Mouse (Mus musculus): ENCODE results near the gene Helz2.
"Not testable (repeated sequence)": the region's sequence is repeated elsewhere in the genome, so short reads cannot be mapped to it uniquely, and the experiment has no call there.

The Helz2 gene

DNA sequence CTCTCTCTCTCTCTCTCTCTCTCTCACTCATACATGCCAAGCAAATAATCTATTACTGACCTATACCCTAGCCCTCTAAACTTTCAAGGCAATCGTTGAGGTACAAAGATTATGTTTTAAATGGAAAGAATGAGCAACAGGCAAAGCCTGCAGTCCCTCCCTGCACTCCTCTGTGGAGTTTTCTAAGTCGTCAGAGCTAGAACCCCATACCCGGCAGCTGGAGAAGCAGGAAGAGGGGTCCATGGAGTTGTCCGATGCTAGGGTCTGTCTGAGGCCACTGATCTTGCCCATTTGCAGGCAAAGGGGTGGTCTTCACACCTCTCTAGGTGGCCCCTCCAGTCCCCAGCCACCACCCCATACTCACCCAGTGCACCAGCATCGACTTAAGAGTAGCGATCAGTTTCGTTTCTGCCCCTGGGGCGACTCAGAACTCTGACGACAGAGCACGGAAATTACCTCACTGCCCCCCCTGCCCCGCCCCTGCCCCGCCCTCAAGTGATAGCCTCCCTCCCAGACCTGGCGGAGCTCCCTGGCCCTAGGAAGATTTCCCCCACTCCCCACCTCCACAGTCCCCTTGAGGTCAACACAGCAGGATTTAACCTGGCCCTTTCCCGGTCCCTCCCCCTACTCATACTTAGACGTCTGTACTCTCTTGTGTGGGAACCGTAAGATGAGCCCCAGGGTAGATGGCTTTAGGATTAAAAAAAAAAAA lies at the start of gene Helz2:
TSS of gene Helz2 (minus strand) at position 426 of the 712 bp plus-strand sequence.
- in situ Hi-C loops (cut with MboI, MseI) = no loop called here

DNA sequence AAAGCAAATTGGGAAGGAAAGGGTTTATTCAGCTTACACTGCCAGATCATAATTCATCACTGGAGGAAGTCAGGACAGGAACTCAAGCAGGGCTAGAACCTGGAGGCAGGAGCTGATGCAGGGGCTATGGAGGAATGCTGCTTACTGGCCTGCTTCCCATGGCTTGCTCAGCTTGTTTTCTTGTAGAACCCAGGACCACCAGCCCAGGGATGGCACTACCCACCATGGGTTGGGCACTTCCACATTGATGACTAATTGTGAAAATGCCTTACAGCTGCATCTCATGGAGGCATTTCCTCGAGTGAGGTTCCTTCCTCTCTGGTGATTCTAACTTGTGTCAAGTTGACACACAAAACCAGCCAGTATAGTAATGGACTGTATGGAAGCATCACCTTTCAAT lies 49.1 kb upstream of the Helz2 start:
- in situ Hi-C loops (cut with MboI, MseI) = no loop called here

DNA sequence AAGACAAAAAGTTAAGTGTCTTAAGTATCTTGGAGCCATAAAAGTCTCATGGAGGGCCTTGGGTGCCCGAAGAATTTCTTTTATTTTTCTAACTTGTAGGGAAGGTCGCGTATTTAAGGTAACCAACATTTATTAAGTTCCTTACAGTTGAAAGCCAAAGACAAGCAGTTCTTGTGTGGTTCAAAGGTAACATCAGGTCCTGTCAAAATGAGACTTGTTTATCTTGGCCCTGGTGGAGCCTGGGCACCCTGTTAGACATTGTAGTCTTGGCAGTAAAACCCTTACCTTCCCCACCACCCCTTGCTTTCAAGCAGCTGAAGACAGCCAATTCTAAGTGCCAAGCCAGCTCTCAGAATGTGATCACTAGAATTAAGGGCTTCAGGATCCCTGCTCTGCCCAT lies 46.9 kb upstream of the Helz2 start:
- in situ Hi-C loops (cut with MboI, MseI) = no loop called here

DNA sequence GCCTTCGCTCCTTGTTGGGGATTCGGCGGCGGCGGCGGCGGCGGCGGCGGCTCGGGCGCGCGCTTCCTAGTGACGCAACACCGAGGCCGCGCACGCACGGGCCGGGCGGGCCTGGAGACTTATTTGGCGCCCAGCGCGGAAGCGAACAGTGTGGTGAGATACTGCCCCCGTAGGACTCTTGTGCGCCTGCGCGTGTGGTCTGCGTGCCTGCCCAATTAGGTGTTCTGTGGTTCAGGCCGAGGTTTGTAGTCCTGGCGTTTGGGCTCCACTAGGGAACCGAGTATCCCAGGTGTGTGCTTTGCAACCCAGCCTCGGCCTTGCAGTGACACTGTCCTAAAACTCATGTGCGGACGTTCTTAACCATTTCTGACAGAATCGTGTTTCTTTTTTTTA lies 46.1 kb upstream of the Helz2 start, which contains the start of gene Gmeb2:
TSS of gene Gmeb2 (minus strand) at position 78 of the 393 bp plus-strand sequence.
- in situ Hi-C loops (cut with MboI, MseI) = not testable (repeated sequence)

DNA sequence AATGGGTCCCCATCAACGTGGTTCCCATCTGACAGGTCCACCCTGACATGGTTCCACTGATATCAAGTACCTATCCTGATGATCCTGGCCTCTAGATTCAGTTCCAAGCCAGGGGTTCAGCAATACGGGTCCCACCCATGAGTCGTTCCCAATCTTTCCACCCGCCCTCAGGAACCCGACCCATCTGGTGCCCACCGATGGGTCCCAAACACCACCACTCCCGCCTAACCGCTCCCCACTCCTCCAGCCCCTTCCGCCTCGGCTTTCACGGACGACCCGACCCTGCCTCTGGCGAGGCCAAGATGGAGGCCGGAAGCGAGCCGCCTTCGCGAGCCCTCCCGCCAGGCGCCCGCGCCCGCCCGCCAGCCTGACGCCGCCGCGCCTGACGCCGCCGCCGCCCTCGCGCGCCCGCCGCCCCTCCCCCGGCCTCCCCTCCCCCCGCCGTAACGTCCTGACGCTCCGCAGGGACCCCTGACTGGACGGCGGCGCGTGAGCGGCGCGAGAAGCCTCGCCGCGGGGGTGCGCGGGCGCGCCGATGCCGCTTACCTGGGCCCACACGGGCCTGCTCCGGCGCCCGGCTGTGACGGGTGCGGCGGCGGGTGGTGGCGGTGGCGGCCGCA lies 45.6 kb upstream of the Helz2 start:
- in situ Hi-C loops (cut with MboI, MseI) = no loop called here

DNA sequence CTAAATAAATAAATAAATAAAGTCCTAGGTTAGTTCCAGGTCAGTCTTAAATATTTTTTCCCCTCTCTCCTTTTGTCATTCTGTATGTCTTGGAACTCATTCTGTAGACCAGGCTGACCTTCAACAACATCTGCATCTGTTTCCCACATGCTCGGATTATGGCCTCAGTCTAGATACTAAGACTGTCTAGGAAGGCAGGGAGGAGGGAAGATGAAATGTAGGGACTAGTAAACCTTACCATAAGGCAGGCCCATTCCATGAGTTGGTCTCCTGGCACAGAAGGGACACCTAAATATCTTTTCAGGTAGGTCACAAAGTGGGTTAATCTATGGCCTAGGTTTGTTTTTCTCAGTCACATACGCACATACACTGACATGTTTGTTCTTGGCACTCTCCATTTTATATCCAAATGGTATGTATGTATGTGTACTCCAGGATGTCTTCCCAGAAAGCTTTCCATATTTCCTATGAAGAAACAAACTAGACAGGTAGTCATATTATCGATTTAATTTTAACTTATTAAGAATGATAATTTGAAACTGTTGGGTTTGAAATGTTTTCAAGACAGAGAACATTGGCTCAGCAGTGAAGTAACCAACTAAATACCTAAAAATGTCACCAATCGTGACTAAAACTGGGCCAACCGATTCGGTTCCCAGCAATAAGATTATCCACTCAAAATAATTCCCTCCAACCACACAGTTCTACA lies 45.0 kb upstream of the Helz2 start:
- in situ Hi-C loops (cut with MboI, MseI) = no loop called here

DNA sequence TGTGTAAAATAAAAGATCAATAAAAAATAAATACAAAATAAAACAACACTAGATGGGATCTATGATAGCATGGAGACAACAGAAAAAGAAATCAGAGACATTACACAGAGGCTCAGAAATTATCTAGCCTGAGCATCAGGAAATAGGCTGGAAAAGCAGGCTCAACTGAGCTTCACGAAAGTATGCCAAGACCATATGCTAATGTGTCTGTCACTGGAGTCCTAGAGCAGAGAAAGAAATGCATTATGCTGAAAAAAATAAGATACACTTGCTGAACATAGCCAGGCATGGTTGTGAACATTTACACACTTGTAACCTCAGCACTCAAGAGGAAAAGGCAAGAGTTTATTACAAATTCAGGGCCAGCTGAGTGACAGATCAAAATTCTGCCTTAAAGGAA lies 38.1 kb upstream of the Helz2 start:
- in situ Hi-C loops (cut with MboI, MseI) = no loop called here

DNA sequence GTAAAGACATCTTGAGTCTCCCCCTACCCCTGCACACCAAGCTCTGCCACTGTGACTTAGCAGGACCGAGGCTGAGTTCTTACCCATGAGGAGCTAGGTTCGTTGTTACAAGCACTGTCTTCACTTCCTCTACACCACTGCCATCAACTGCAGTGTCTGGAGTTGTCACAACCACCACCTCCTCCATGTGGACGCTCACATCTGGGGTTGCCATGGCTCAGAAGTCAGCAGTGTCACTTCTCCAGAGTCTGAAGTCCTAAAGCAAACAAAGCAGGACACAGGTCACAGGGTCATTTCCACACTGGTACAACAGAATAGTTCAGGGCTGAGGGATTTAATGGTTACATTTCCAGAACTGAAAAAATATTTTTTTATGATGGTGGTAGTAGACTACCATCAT lies 36.0 kb upstream of the Helz2 start:
- in situ Hi-C loops (cut with MboI, MseI) = no loop called here

DNA sequence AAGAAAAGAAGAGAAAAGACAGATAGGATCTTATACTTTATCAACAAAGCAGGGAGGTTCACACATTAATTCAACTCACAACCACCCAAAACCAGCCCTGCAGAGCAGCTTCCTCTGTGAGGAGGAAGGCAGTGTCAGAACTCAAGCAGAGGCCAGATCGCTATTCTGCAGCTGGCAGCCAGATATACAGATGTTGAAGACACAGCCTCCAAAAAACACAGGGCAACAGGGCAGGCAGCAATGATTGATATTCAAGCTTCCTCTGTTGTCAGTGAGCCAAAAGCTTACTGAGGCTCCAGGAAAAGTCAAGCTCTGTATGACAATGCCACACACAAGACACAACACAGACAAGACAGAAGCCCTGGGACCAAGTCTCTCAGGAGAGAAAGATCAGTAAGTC lies 34.9 kb upstream of the Helz2 start:
- in situ Hi-C loops (cut with MboI, MseI) = no loop called here

DNA sequence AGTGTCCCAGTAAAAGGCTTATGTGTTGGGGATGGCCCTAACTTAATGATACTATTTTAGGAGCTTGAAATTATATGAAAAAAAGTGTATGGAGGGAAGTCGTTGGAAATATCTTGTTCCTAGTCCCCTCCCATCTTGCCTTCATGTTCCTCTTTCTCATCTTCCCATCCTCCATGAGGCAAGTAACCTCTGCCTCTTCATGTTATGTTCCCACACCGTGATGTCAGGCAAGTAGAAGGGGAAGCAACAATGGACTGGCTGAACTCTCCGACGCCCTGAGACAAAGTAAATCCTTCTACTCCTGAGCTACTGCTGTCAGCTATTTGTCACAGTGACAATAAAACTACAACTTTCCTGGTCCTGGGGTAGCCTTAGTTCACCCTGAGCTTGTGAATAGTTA lies 32.8 kb upstream of the Helz2 start:
- in situ Hi-C loops (cut with MboI, MseI) = no loop called here

DNA sequence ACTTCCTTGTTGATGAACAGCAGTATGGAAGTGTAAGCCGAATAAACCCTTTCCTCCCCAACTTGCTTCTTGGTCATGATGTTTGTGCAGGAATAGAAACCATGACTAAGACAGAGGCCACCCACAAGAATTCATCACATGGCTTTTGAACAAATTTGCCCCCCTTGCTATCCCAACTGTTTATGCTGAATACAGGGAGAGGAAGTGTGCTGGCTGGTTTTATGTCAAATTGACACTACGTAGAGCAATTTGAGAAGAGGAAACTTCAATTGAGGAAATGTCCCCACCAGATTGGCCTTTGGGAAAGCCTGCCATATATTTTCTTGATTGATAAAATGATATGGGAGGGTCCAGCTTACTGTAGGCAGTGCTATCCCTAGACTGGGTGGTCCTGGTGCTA lies 32.0 kb upstream of the Helz2 start:
- in situ Hi-C loops (cut with MboI, MseI) = no loop called here

DNA sequence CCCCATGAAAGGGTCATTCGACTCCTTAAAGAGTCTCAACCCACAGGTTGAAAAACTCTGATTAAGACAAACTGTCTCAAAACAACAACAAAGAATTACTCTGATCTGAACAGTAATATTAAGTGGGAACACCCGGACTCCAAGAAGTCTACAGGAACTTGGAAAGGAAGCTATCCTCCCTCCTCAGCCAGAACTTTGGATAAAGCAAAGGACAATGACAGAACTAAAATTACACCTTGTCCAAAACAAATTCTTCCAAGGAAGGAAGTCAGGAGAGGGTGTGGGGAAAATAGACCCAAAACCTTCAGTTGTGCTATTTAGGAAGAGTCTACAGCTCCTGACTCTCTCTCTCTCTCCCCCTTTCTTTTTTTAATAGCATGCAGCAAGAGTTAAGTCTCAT lies 30.3 kb upstream of the Helz2 start:
- in situ Hi-C loops (cut with MboI, MseI) = no loop called here

DNA sequence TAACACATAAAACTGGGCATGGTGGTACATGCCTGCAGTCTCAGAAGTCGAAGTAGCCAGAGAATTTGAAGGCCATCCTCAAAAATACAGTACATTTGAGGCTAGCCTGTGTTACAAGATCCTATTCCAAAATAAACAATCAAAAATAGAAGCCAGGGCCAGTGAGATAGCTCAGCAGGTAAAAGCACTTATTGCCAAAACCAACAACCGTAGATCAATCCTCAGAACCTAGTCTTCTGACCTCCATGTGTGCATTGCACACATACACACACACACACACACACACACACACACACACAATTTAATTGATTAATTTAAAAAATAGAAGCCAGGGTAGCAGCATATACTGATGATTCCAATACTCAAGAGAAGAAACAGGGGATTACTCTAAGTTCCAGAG lies 25.0 kb upstream of the Helz2 start:
- in situ Hi-C loops (cut with MboI, MseI) = no loop called here

DNA sequence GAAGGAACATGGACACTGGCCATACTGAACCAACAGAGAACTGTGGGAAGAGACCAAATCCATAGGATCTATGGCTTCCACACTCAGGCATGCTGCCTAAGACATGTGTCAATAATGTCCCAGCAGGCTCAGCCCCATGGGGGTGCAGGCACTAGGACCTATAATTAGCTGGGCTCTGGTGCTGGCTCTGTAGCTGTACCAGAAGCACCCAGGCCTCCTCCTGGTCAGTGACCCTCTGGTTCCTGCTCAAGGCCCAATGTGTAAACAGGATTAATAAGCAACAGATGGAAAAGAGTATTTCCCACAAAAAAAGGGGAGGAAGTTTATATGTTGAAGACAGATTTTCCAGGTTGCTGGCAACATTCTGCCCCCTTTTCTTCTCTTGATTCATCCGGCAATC lies 11.4 kb upstream of the Helz2 start:
- in situ Hi-C loops (cut with MboI, MseI) = no loop called here

DNA sequence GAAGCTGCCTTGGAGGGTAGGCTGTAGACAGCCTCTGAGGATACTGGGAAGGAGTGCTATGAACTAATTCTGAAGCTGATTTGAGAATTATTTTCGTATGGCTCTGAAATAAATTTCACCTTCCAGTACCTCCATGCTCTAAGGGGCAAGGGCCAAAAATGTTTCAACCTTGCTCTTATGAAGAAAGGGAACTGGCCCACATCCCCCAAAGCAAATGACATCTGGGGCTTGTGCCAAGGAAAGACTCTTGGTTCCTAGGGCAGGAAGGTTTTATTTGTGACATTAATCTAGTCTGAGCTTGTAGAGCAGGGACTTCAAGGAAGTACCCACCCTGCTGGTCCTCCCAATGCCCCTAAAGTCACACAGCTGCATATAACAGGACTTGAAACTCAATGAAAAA lies 10.0 kb upstream of the Helz2 start:
- in situ Hi-C loops (cut with MboI, MseI) = no loop called here

DNA sequence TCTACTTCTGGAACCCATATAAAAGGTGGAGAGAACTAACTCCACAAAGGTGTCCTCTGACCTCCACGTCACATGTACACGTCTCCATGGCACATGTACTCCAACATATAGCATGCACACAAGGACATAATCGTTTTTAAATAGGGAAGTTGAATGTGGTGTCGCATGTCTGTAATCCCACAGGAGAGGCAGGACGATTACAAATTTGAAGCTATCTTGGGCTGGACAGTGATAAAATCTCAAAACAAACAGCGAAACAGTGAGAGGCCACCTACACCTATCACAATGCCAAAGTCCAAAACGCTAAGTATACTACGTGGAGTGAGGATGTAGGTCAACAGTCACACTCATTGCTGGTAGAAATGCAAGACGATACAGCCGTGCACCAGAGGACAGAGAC lies 7.4 kb upstream of the Helz2 start:
- in situ Hi-C loops (cut with MboI, MseI) = no loop called here

DNA sequence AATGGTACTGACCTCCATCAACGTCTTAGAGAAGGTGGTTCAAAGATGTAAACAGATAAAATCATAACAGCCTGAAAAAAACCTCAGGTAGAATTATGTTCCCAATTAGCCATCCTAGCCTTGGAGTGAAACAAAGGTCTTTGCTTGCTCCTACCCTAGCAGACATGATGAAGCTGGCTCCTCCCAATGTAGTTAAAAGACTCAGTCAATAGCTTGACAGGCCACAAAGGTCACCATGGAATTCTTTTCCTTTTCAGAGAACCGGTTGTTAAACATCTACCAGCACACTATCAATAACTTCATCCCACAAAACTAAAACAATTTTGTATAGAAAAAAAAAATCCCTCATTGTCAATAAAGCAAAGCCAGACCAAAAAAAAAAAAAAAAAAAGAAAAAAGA lies 3.2 kb upstream of the Helz2 start:
- in situ Hi-C loops (cut with MboI, MseI) = no loop called here

DNA sequence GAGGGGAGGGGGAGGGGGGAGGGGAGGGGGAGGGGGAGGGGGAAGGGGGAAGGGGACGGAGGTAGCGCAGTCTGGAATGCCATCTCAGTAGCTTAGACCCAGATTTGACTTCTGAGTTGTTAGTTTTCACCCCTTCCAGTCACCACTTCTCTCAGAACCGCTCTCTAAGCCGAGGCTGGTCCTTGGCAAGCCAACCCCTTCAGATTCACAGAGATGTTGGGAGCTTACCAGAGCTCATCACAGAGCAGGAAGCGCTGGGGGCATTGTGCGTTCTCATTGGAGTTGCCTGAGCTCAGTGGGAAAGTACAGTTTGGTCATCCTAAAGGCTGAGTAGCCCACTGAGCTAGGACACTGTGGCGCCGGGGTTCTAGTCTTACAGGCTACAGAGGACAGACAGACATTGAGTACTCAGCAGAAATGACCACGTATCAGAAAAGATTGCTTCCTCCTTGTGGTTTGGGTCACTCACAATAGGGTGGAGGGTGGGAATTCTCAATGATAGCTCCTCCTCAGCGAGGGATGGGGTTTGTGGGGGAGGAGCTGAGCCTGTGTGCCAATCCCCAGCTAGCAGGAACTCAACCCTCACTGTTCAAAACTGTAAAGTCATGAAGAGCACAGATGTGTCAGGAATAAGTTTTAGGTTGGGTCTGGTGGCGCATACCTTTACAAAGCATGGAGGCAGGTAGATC lies 2.0 kb upstream of the Helz2 start:
- in situ Hi-C loops (cut with MboI, MseI) = no loop called here

DNA sequence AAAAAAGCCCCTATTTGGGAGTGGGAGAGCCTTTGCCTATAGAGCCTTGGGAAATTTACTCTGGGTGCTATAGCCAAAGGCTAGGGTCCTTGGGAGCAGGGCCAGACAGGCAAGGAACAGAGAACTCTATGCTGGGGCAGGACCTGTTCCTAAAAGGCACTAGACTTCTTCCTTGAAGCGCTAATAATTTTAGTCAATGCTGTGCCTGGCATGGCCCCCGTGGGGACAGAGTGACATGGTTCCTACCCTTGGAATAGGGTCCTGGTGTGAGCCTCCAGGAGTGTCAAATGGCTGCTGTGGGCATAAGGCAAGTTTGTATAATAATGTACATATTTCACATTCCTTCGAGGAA lies 463 bp upstream of the Helz2 start:
- in situ Hi-C loops (cut with MboI, MseI) = no loop called here

DNA sequence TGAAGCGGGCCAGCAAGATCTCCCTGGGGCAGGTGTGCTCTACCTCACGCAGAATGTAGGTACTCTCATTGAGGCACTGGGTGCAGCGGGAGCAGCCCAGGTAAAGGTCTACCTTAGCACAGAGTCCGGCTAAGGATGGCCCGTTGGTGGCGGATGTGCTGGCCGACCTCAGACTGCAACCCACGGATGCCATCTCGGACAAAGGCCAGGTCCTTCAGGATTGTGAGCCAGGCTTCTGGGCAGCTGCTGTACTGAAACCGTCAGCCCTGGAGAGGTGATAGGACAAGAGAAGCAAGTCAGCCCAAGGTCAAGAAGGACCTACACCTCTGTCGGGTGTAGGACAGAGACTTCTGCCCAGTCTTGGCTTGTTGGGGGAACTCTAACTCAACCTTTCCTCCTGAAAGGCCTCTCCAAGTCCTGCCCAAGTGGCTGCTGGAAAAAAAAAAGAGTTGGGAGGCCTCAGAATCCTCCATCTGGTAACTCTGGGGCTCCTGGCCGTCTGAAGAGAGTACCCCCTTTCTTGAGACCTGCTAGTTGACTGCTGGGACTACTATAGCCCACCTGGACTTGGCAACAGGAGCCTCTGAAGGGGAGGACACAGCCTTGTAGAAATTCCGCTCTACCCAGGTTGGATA lies 904 bp downstream of the Helz2 start:
- in situ Hi-C loops (cut with MboI, MseI) = no loop called here

DNA sequence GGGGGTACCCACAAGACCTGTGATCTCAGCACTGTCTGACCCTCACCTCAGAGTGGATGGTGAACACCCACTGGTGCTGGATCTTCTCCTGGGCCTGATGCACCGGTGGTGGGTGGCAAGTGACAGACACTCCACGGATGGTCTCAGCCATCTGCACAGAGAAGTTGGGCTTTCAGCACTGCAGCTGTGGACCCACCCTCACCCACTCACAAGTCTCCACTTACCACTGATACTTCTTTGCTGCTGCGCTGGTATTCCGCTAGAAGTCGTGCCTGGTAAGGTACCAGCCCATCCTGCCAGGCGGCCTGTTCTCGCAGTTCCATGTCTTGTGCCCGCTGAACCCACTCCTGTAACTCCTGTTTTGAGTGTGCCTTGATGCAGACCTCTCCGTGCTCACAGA lies 2.6 kb downstream of the Helz2 start:
- in situ Hi-C loops (cut with MboI, MseI) = no loop called here

DNA sequence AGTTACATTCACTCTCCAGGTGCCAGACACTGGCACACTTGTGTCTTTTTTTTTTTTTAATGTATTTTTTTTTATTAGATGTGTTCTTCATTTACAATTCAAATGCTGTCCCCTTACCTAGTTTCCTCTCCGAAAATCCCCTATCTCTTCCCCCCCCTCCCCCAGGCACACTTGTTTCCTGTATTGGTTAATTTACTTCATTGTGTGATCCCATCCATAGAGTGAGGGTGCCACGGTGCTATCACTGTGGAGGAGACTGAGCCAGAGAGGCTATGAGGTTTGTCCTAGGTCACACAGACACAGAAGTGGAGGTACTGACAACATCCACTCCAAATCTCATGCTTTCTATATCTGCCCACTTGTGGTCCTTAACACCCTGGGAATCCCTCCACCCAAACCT lies 3.0 kb downstream of the Helz2 start:
- in situ Hi-C loops (cut with MboI, MseI) = no loop called here

Measured in regulatory T cell (primary cell).